Mouse (Mus musculus) hindbrain, embryonic 13.5 days (tissue): Measurements from ENCODE around the gene Fbf1. TPM values are rescaled to one million over a fixed set of nuclear protein-coding genes. Genes with fewer than 3 reads are reported as not detected.

Experiments used
- polyA plus RNA-seq: library from polyadenylated mRNA; unstranded; fragments of >200 nt; fragmentation: Nextera tagmentation; extraction: Ambion mirVana; gene quantifications from 2 replicates; pipeline ENCODE4 v1.2.1, GENCODE M21; 2015

The Fbf1 gene
- polyA plus RNA-seq, 1 experiment from 2014 or later = 64.4 TPM

Other genes starting within 250 kb of the Fbf1 start
- gene Sap30bp, start 234.9 kb downstream of the Fbf1 start, polyA plus RNA-seq = 49.9 and 55.3 TPM in 2 replicates
- gene Recql5, start 234.7 kb downstream of the Fbf1 start, polyA plus RNA-seq = 25.0 and 25.9 TPM in 2 replicates
- 0.88 and 1.3 TPM in 2 replicates for gene Itgb4, start 193.5 kb downstream of the Fbf1 start, polyA plus RNA-seq
- 64.3 and 65.5 TPM in 2 replicates for gene Galk1, start 155.4 kb downstream of the Fbf1 start, polyA plus RNA-seq
- 2,444 and 2,571 TPM in 2 replicates for gene H3f3b, start 140.2 kb downstream of the Fbf1 start, polyA plus RNA-seq
- gene Unk, start 137.8 kb downstream of the Fbf1 start, polyA plus RNA-seq = 33.8 and 37.1 TPM in 2 replicates
- 1.5 and 2.0 TPM in 2 replicates for gene Unc13d, start 90.2 kb downstream of the Fbf1 start, polyA plus RNA-seq
- gene Wbp2, start 81.2 kb downstream of the Fbf1 start, polyA plus RNA-seq = 129 and 133 TPM in 2 replicates
- 3.9 and 4.5 TPM in 2 replicates for gene Trim47, start 41.0 kb downstream of the Fbf1 start, polyA plus RNA-seq
- 1.9 and 2.3 TPM in 2 replicates for gene Trim65, start 37.0 kb downstream of the Fbf1 start, polyA plus RNA-seq
- gene Mrpl38, start 29.3 kb downstream of the Fbf1 start, polyA plus RNA-seq = 76.4 and 78.2 TPM in 2 replicates
- gene Ten1, start 30.7 kb upstream of the Fbf1 start, polyA plus RNA-seq = 87.7 and 91.7 TPM in 2 replicates
- gene Acox1, start 30.9 kb upstream of the Fbf1 start, polyA plus RNA-seq = 53.2 and 54.6 TPM in 2 replicates
- 0.35 and 0.43 TPM in 2 replicates for gene Evpl, start 69.9 kb upstream of the Fbf1 start, polyA plus RNA-seq
- gene Srp68, start 106.1 kb upstream of the Fbf1 start, polyA plus RNA-seq = 63.7 and 64.4 TPM in 2 replicates
- gene Galr2, start 112.8 kb upstream of the Fbf1 start, polyA plus RNA-seq = 0.27 and 0.56 TPM in 2 replicates
- 94.4 and 97.5 TPM in 2 replicates for gene Exoc7, start 139.1 kb upstream of the Fbf1 start, polyA plus RNA-seq
- gene Foxj1, start 167.2 kb upstream of the Fbf1 start, polyA plus RNA-seq = 14.2 and 24.3 TPM in 2 replicates
- 35.0 and 39.6 TPM in 2 replicates for gene Rnf157, start 244.9 kb upstream of the Fbf1 start, polyA plus RNA-seq